Mouse (Mus musculus) lung, postnatal 0 days (tissue): ENCODE results near the gene Arhgap19. TPM values are rescaled to one million over a fixed set of nuclear protein-coding genes. Genes with fewer than 3 reads are reported as not detected.

Experiments used
- ATAC-seq: fragments of 200-750 bp; cut with Nextera tagmentation; 2 replicates; pipeline ENCODE4 v1.8.0; 2017; ENCODE audit warnings: moderate library complexity
- DNase-seq: peaks from one replicate; pipeline ENCODE4 v3.0.0-alpha.2; 2016; ENCODE audit warnings: low spot score
- H3K27ac ChIP-seq: fragments of 300-500 bp; sonication (generic); 2 replicates; pipeline ENCODE4 v1.5.1; 2014; ENCODE audit warnings: antibody characterized with exemption, mild to moderate bottlenecking, low read length, mixed read lengths
- H3K27me3 ChIP-seq: fragments of 300-500 bp; sonication (generic); replicated peaks from 2 replicates; pipeline ENCODE4 v1.6.1; 2014; ENCODE audit warnings: low read length, mixed read lengths; ENCODE audit not compliant: insufficient read depth
- H3K36me3 ChIP-seq: fragments of 300-500 bp; sonication (generic); 2 replicates; pipeline ENCODE4 v1.6.1; 2014; ENCODE audit warnings: low read length, mixed read lengths; ENCODE audit not compliant: insufficient read depth
- H3K4me1 ChIP-seq: fragments of 300-500 bp; sonication (generic); 2 replicates; pipeline ENCODE4 v1.6.1; 2014; ENCODE audit warnings: antibody characterized with exemption, low read depth, low read length, mixed read lengths; ENCODE audit not compliant: insufficient read depth
- H3K4me2 ChIP-seq: fragments of 300-500 bp; sonication (generic); replicated peaks from 2 replicates; pipeline ENCODE4 v1.6.1; 2014; ENCODE audit warnings: low read depth, mild to moderate bottlenecking, low read length, moderate library complexity, mixed read lengths
- H3K4me3 ChIP-seq: fragments of 300-500 bp; sonication (generic); 2 replicates; pipeline ENCODE4 v1.5.1; 2014; ENCODE audit warnings: low read depth, low read length
- H3K9ac ChIP-seq: fragments of 300-500 bp; sonication (generic); replicated peaks from 2 replicates; pipeline ENCODE4 v1.6.1; 2014; ENCODE audit warnings: low read depth, mild to moderate bottlenecking
- H3K9me3 ChIP-seq: fragments of 300-500 bp; sonication (generic); 2 replicates; pipeline ENCODE4 v1.6.1; 2016; ENCODE audit warnings: low read length, mixed read lengths
- CTCF ChIP-seq: IDR thresholded peaks from 2 replicates; pipeline ENCODE4 v1.5.1; 2016; ENCODE audit warnings: antibody characterized with exemption, mild to moderate bottlenecking
- EP300 ChIP-seq: IDR thresholded peaks from 2 replicates; pipeline ENCODE4 v1.6.1; 2016; ENCODE audit warnings: antibody characterized with exemption, mild to moderate bottlenecking, control low read depth
- WGBS: fragments of 180-500 bp; shearing (Covaris S2); extraction: QIAGEN DNeasy Blood & Tissue Kit; methylation state at CpG from one replicate; pipeline ENCODE4 v1.1.7; 2014; 5-methylcytosine and 5-hydroxymethylcytosine counted together
- polyA plus RNA-seq: library from polyadenylated mRNA; unstranded; fragments of >200 nt; fragmentation: Nextera tagmentation; extraction: Ambion mirVana; gene quantifications from 2 replicates; pipeline ENCODE4 v1.2.1, GENCODE M21; 2015

Gene Arhgap19
- polyA plus RNA-seq, 1 experiment from 2014 or later: 2.1 TPM

GRCm38 (mm10) chr19:41766628-41767027 is 35.2 kb downstream of the Arhgap19 start:
- Histone ChIP-seq H3K9ac (no peak overlapping the region), H3K4me3 (no peak overlapping the region), H3K27ac (no peak overlapping the region), H3K4me1 (no peaks in the 10 kb centered on the region), H3K9me3 (no peaks in the 10 kb centered on the region), H3K36me3 (no peaks in the 10 kb centered on the region), H3K4me2 (no peak overlapping the region), H3K27me3 (no peaks in the 10 kb centered on the region)
- 52% methylated on average over 5 of the region's 5 CpGs for WGBS
- ATAC-seq (peak; percentile 96), DNase-seq (peak; percentile 86)
- TF ChIP-seq CTCF (no peak), EP300 (no peak)

GRCm38 (mm10) chr19:41763870-41764660 is 37.8 kb downstream of the Arhgap19 start:
- ATAC-seq (peak; percentile 60), DNase-seq (peak; percentile 76)
- no peaks in the 10 kb centered on the region for H3K27me3 ChIP-seq
- H3K27ac ChIP-seq: no peak overlapping the region
- H3K4me3 ChIP-seq: no peak overlapping the region
- H3K9me3 ChIP-seq: no peaks in the 10 kb centered on the region
- no peak overlapping the region for H3K4me2 ChIP-seq
- H3K4me1 ChIP-seq: no peaks in the 10 kb centered on the region
- H3K36me3 ChIP-seq: no peaks in the 10 kb centered on the region
- H3K9ac ChIP-seq: no peak overlapping the region
- 28% methylated on average over 12 of the region's 12 CpGs for WGBS
- TF ChIP-seq CTCF (peak; percentile 97), EP300 (no peak)

GRCm38 (mm10) chr19:41761529-41761928 is 40.3 kb downstream of the Arhgap19 start:
- Histone ChIP-seq H3K4me2 (no peak overlapping the region), H3K36me3 (no peaks in the 10 kb centered on the region), H3K9me3 (no peaks in the 10 kb centered on the region), H3K4me1 (no peaks in the 10 kb centered on the region), H3K27me3 (no peaks in the 10 kb centered on the region), H3K27ac (no peak overlapping the region), H3K9ac (no peak overlapping the region), H3K4me3 (no peak overlapping the region)
- TF ChIP-seq EP300 (no peak), CTCF (peak; percentile 74)
- WGBS: 41% methylated on average over 9 of the region's 9 CpGs
- ATAC-seq (no peak), DNase-seq (peak; percentile 26)

- Histone ChIP-seq H3K27ac (no peak overlapping the region), H3K36me3 (no peaks in the 10 kb centered on the region), H3K4me2 (no peak overlapping the region), H3K9me3 (no peaks in the 10 kb centered on the region), H3K27me3 (no peaks in the 10 kb centered on the region), H3K9ac (no peak overlapping the region), H3K4me1 (no peaks in the 10 kb centered on the region), H3K4me3 (no peak overlapping the region)
- TF ChIP-seq EP300: no peak
- no peak for TF ChIP-seq CTCF
- ATAC-seq (no peak), DNase-seq (no peak)
- WGBS: 78% methylated on average over 6 of the region's 6 CpGs
Observed at GRCm38 (mm10) chr19:41759765-41760164, 42.1 kb downstream of the Arhgap19 start.

GRCm38 (mm10) chr19:41759270-41759669 is 42.6 kb downstream of the Arhgap19 start:
- H3K4me2 ChIP-seq: no peak overlapping the region
- H3K9me3 ChIP-seq: no peaks in the 10 kb centered on the region
- no peaks in the 10 kb centered on the region for H3K27me3 ChIP-seq
- no peak overlapping the region for H3K27ac ChIP-seq
- H3K36me3 ChIP-seq: no peaks in the 10 kb centered on the region
- H3K9ac ChIP-seq: no peak overlapping the region
- no peak overlapping the region for H3K4me3 ChIP-seq
- no peak for TF ChIP-seq EP300
- no peak for TF ChIP-seq CTCF
- H3K4me1 ChIP-seq: no peaks in the 10 kb centered on the region
- WGBS: 87% methylated on average over 5 of the region's 5 CpGs
- ATAC-seq (no peak), DNase-seq (no peak)

- WGBS: 79% methylated on average over 15 of the region's 15 CpGs
- no peak for DNase-seq
- H3K27me3 ChIP-seq: no peaks in the 10 kb centered on the region
- H3K4me1 ChIP-seq: no peaks in the 10 kb centered on the region
- H3K36me3 ChIP-seq: no peaks in the 10 kb centered on the region
- no peak for ATAC-seq
- no peak overlapping the region for H3K4me2 ChIP-seq
- H3K9me3 ChIP-seq: no peaks in the 10 kb centered on the region
- no peak for TF ChIP-seq CTCF
- no peak for TF ChIP-seq EP300
- H3K9ac ChIP-seq: no peak overlapping the region
- H3K4me3 ChIP-seq: no peak overlapping the region
- no peak overlapping the region for H3K27ac ChIP-seq
Observed at GRCm38 (mm10) chr19:41754760-41755159, 47.1 kb downstream of the Arhgap19 start.
